Mouse (Mus musculus): ENCODE data around the gene Il18. TPM values are rescaled to one million over a fixed set of nuclear protein-coding genes. Genes with fewer than 3 reads are reported as not detected.
A peak's percentile ranks its signal among the peaks of the same experiment; 100 is the strongest.
"Not testable (repeated sequence)": the region's sequence is repeated elsewhere in the genome, so short reads cannot be mapped to it uniquely, and the experiment has no call there.

Il18 gene
- polyA plus RNA-seq, 1 experiment from 2014 or later: 2.4 TPM

DNA sequence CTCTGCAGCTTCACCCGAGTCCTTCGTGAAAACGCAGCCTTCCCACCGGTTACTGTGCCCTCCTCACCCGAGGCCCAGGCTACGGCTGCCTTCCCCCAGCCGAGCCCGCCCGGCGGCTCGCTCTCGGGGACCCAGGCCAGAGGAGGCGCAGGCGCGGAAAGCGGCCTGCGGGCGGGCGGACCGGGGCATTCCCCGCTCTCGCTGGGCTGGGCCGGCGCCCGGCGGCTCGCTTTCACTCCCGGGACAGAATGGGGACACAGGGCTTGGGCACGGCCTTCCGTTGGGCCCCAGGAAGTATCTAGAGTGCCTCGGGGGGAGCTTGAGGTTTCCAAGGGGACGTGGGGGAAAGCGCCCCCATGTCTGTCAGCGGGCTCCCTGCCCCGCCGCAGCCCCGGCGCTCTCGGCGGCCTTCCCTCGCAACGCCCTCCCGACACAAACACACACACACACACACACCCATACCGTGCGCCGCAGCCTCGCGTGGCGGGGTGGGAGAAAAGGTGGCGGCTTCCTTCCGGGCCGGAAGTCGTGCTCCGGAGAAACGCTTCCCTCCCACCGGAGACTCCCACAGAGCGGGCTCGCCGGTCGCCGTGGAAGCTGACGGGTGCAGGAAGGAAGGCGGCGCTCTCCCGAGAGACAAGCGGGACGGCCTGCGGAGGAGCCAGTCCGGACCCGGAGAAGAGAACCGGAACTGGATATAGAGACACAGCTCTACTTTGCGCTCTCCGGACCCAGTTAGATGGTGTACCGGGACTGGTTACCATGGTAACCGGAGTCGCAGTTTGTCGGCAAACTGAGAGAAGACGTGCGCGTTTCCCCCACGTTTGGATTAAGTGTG lies 62.4 kb downstream of the Il18 start, which contains the start of the genes Pih1d2 and Nkapd1:
Gene Pih1d2 (plus strand): TSS at position 556 of the 838 bp plus-strand sequence.
Gene Nkapd1 (minus strand): TSS at position 699 of the 838 bp plus-strand sequence.
- ATAC-seq (replicated peaks; ENCODE audit: insufficient number of reproducible peaks, low FRiP score, low TSS enrichment, low read depth) (peak; percentile 93), DNase-seq (ENCODE audit: low spot score) (peak; percentile 94)
- under 1% methylated on average over 78 of the region's 81 CpGs for WGBS
- peak within 1 kb of the TSS; percentile 68 for H3K4me2 ChIP-seq (ENCODE audit: low read depth, low read length)
- H3K27me3 ChIP-seq (ENCODE audit: control insufficient read depth, insufficient read depth, low read length): no peaks in the 10 kb centered on the region
- H3K4me1 ChIP-seq (ENCODE audit: control insufficient read depth, insufficient read depth, low read length): no peaks in the 10 kb centered on the region; the same call in 1 of the 2 replicates
- H3K36me3 ChIP-seq (replicated peaks; ENCODE audit: control insufficient read depth, insufficient read depth, low read depth, low read length): no peaks in the 10 kb centered on the region; the same call in 1 of the 2 replicates
- peak within 1 kb of the TSS; percentile 93 for H3K9ac ChIP-seq (replicated peaks; ENCODE audit: low read length)
- no peaks in the 10 kb centered on the region for H3K9me3 ChIP-seq (replicated peaks; ENCODE audit: control insufficient read depth, low read length)
- H3K4me3 ChIP-seq (ENCODE audit: low read depth, low read length): peak within 1 kb of the TSS; percentile 99
- H3K27ac ChIP-seq (replicated peaks; ENCODE audit: low read depth, low read length): peak within 1 kb of the TSS; percentile 75

DNA sequence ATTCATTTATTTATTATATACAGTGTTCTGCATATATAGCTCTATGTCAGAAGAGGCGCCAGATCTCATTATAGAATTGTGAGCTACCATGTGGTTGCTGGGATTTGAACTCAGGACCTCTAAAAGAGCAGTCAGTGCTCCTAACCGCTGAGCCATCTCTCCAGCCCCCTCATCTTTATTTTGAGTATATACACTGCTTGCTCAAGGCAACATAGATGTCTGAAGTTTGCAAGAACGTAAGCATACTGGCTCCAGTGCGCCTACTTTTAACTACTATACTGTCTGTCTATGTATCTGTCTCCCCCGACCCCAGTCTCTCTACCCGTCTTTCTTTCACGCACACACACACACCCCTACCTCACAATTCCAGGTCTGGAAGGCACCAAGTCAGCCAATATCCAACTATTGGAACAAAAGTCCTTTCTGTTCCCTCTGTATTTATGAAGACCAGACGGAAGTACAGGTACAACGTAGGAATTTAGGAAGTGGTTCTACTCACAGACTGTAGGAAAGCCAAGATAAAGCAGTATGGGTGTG lies 63.2 kb downstream of the Il18 start:
- no peaks in the 10 kb centered on the region; the same call in 1 of the 2 replicates for H3K4me1 ChIP-seq (ENCODE audit: control insufficient read depth, insufficient read depth, low read length)
- ATAC-seq (replicated peaks; ENCODE audit: insufficient number of reproducible peaks, low FRiP score, low TSS enrichment, low read depth) (no peak), DNase-seq (ENCODE audit: low spot score) (no peak)
- no peaks in the 10 kb centered on the region for H3K9me3 ChIP-seq (replicated peaks; ENCODE audit: control insufficient read depth, low read length)
- H3K36me3 ChIP-seq (replicated peaks; ENCODE audit: control insufficient read depth, insufficient read depth, low read depth, low read length): no peaks in the 10 kb centered on the region; the same call in 1 of the 2 replicates
- H3K27ac ChIP-seq (replicated peaks; ENCODE audit: low read depth, low read length): no peak overlapping the region
- WGBS: 64% methylated on average over 9 of the region's 9 CpGs
- no peak overlapping the region for H3K4me3 ChIP-seq (ENCODE audit: low read depth, low read length)
- no peak overlapping the region for H3K4me2 ChIP-seq (ENCODE audit: low read depth, low read length)
- H3K27me3 ChIP-seq (ENCODE audit: control insufficient read depth, insufficient read depth, low read length): no peaks in the 10 kb centered on the region
- no peak overlapping the region for H3K9ac ChIP-seq (replicated peaks; ENCODE audit: low read length)

DNA sequence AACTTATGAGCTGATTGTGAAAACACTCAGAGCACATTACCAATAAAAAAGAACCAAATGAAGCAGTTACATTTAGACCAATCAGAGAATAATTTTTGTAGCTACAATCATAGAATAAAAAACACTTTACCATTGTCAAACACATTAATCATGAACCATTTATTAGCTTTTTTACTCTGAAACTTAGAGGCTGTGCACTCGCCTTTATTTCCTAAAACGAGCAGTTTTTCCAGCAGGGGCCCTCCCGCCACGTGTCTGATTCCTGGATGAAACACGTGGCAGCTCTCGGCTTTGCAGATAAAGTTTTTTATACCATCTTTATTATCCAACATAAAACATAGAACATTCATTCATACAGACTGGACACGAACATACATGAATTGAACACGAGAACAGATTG lies 76.3 kb downstream of the Il18 start:
- H3K4me1 ChIP-seq (ENCODE audit: control insufficient read depth, insufficient read depth, low read length); DNase-seq (ENCODE audit: low spot score); H3K4me3 ChIP-seq (ENCODE audit: low read depth, low read length); ATAC-seq (replicated peaks; ENCODE audit: insufficient number of reproducible peaks, low FRiP score, low TSS enrichment, low read depth); H3K36me3 ChIP-seq (replicated peaks; ENCODE audit: control insufficient read depth, insufficient read depth, low read depth, low read length); H3K9me3 ChIP-seq (replicated peaks; ENCODE audit: control insufficient read depth, low read length); H3K4me2 ChIP-seq (ENCODE audit: low read depth, low read length); H3K9ac ChIP-seq (replicated peaks; ENCODE audit: low read length); H3K27me3 ChIP-seq (ENCODE audit: control insufficient read depth, insufficient read depth, low read length); H3K27ac ChIP-seq (replicated peaks; ENCODE audit: low read depth, low read length): not testable (repeated sequence)
- 89% methylated on average over 6 of the region's 8 CpGs for WGBS

Other genes starting within 250 kb of the Il18 start
- 205 and 264 TPM in 2 replicates for gene Rpl10-ps3, start 209.9 kb upstream of the Il18 start, polyA plus RNA-seq (2014; fragmentation: Nextera tagmentation; extraction: Ambion mirVana)
- 0.32 and 0.49 TPM in 2 replicates for gene Plet1, start 60.3 kb upstream of the Il18 start, polyA plus RNA-seq (2014; fragmentation: Nextera tagmentation; extraction: Ambion mirVana)
- gene Pts, start 26.1 kb upstream of the Il18 start, polyA plus RNA-seq (2014; fragmentation: Nextera tagmentation; extraction: Ambion mirVana): 59.7 and 64.6 TPM in 2 replicates
- gene Bco2, start 354 bp downstream of the Il18 start, polyA plus RNA-seq (2014; fragmentation: Nextera tagmentation; extraction: Ambion mirVana): 0.13 and 0.47 TPM in 2 replicates
- not detected in 2 replicates for gene Tex12, start 6.5 kb downstream of the Il18 start, polyA plus RNA-seq (2014; fragmentation: Nextera tagmentation; extraction: Ambion mirVana)
- gene Sdhd, start 49.0 kb downstream of the Il18 start, polyA plus RNA-seq (2014; fragmentation: Nextera tagmentation; extraction: Ambion mirVana): 302 and 308 TPM in 2 replicates
- gene Timm8b, start 49.1 kb downstream of the Il18 start, polyA plus RNA-seq (2014; fragmentation: Nextera tagmentation; extraction: Ambion mirVana): 301 and 326 TPM in 2 replicates
- 3.1 and 5.3 TPM in 2 replicates for gene Pih1d2, start 62.5 kb downstream of the Il18 start, polyA plus RNA-seq (2014; fragmentation: Nextera tagmentation; extraction: Ambion mirVana)
- 30.8 and 35.3 TPM in 2 replicates for gene Nkapd1, start 62.6 kb downstream of the Il18 start, polyA plus RNA-seq (2014; fragmentation: Nextera tagmentation; extraction: Ambion mirVana)
- 61.2 and 65.6 TPM in 2 replicates for gene Dlat, start 105.0 kb downstream of the Il18 start, polyA plus RNA-seq (2014; fragmentation: Nextera tagmentation; extraction: Ambion mirVana)
- 24.2 and 25.3 TPM in 2 replicates for gene Dixdc1, start 184.7 kb downstream of the Il18 start, polyA plus RNA-seq (2014; fragmentation: Nextera tagmentation; extraction: Ambion mirVana)
- gene 2310030G06Rik, start 191.7 kb downstream of the Il18 start, polyA plus RNA-seq (2014; fragmentation: Nextera tagmentation; extraction: Ambion mirVana): 3.4 and 3.8 TPM in 2 replicates
- 17.4 and 23.2 TPM in 2 replicates for gene Cryab, start 196.5 kb downstream of the Il18 start, polyA plus RNA-seq (2014; fragmentation: Nextera tagmentation; extraction: Ambion mirVana)
- gene Hspb2, start 197.5 kb downstream of the Il18 start, polyA plus RNA-seq (2014; fragmentation: Nextera tagmentation; extraction: Ambion mirVana): 3.0 and 4.4 TPM in 2 replicates
- gene Fdxacb1, start 213.4 kb downstream of the Il18 start, polyA plus RNA-seq (2014; fragmentation: Nextera tagmentation; extraction: Ambion mirVana): 14.1 and 14.3 TPM in 2 replicates
- 41.6 and 43.2 TPM in 2 replicates for gene Alg9, start 220.2 kb downstream of the Il18 start, polyA plus RNA-seq (2014; fragmentation: Nextera tagmentation; extraction: Ambion mirVana)
- gene 1110032A03Rik, start 220.7 kb downstream of the Il18 start, polyA plus RNA-seq (2014; fragmentation: Nextera tagmentation; extraction: Ambion mirVana): 32.4 and 33.3 TPM in 2 replicates

Data from embryonic facial prominence, embryonic 11.5 days (tissue).